8 mouse cellular contexts compared by ENCODE assay signal in the genomic region with DNA sequence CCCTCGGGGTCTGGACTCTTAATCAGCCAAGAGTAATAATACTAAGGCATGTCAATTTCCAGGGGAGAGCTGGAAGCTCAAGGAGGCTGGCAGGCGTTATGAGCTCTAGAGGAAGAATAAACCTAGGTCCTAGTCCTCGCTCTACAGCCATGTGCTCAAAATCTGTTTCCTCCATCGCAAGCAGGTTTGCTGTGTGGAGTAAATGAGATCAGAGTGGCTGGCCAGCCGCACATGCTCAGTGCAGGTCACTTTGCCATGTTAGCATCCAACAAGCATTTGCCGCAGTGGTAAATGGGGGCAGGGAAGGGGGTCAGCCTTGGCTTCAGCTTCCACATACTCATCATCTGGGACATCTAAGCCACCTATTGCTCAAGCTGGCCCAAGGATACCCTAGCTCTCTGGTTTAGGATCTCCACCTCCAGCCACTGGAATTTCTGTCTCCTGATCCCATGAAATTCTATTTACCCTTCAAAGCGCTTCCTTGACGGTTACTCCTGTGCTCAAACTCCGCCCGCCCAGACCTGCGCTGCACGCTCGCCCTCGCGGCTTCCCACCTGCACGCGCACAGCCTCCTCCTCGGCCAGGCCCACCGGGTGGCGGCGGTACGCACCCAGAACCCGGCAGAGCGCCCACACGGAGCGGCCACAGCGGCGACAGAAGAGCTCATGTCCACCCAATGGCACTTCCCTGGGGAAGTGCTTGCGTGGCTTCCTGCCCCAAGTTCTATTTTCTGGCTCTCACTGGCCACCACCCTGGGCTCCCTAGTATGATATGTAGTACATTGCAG. TPM values are rescaled to one million over a fixed set of nuclear protein-coding genes. Genes with fewer than 3 reads are reported as not detected.
DNase-seq lines count a peak whose midpoint lies in the region; ATAC-seq and TF ChIP-seq lines count a peak whose summit lies in the region.

No protein-coding gene starts in this region.

- 10% methylated on average over 29 of the region's 29 CpGs for WGBS in embryonic facial prominence, embryonic 11.5 days
- WGBS in hindbrain, postnatal 0 days, result 11% methylated on average over 29 of the region's 29 CpGs
- whole genome bisulfite sequencing in lung, embryonic 15.5 days, result 9% methylated on average over 29 of the region's 29 CpGs
- WGBS in small intestine, adult 2 months, result 13% methylated on average over 29 of the region's 29 CpGs

- no peak overlapping the region; the same call in 1 of the 2 replicates for H3K9ac ChIP-seq in embryonic facial prominence, embryonic 11.5 days (replicated peaks; ENCODE audit: low read length)
- H3K9ac ChIP-seq in hindbrain, postnatal 0 days (replicated peaks; ENCODE audit: low read length), result no peak overlapping the region
- no peak overlapping the region for H3K9ac ChIP-seq in lung, embryonic 15.5 days

- H3K4me2 ChIP-seq in embryonic facial prominence, embryonic 11.5 days (ENCODE audit: low read depth, low read length), result peak overlapping the region; percentile 37
- H3K4me2 ChIP-seq in hindbrain, postnatal 0 days (ENCODE audit: low read depth, low read length), result peak overlapping the region; percentile 51
- peak overlapping the region; percentile 85 for H3K4me2 ChIP-seq in lung, embryonic 15.5 days

- peak; percentile 19 for DNase-seq in adrenal gland, postnatal 10 days
- DNase-seq in adrenal gland, adult 8-10 months, result no peak
- DNase-seq in embryonic facial prominence, embryonic 11.5 days (ENCODE audit: low spot score), result peak; percentile 16
- DNase-seq in hindbrain, postnatal 0 days (ENCODE audit: low spot score), result peak; percentile 21
- DNase-seq in left cerebral cortex, adult 18-20 months (ENCODE audit: low spot score in 2 of 2), result no peak
- DNase-seq in layer of hippocampus, adult 11-12 months (ENCODE audit: low spot score), result no peak

- no peak for TF ChIP-seq CTCF in hindbrain, postnatal 0 days (IDR thresholded peaks at IDR 0.05; ENCODE audit: low read depth)
- TF ChIP-seq CTCF in small intestine, adult 2 months (IDR thresholded peaks at IDR 0.05; ENCODE audit: extremely low read depth, insufficient read length, insufficient replicate concordance, low read depth, low read length), result no peak

- no peaks in the 10 kb centered on the region for H3K9me3 ChIP-seq in embryonic facial prominence, embryonic 11.5 days (replicated peaks; ENCODE audit: control insufficient read depth, low read length)
- H3K9me3 ChIP-seq in hindbrain, postnatal 0 days (ENCODE audit: low read length), result no peaks in the 10 kb centered on the region
- H3K9me3 ChIP-seq in lung, embryonic 15.5 days, result no peaks in the 10 kb centered on the region

- H3K4me1 ChIP-seq in embryonic facial prominence, embryonic 11.5 days (ENCODE audit: control insufficient read depth, insufficient read depth, low read length), result peaks cover 2% of the 10 kb centered on the region; the same call in 1 of the 2 replicates
- 0 out of 2 replicates have a peak, but pooled peaks cover 3% of the 10 kb centered on the region for H3K4me1 ChIP-seq in hindbrain, postnatal 0 days (ENCODE audit: insufficient read depth, low read length)
- peaks cover 20% of the 10 kb centered on the region for H3K4me1 ChIP-seq in lung, embryonic 15.5 days
- peaks cover 12% of the 10 kb centered on the region for H3K4me1 ChIP-seq in small intestine, adult 2 months (ENCODE audit: control insufficient read depth, insufficient read depth, insufficient read length, low read length)

- H3K27me3 ChIP-seq in embryonic facial prominence, embryonic 11.5 days (ENCODE audit: control insufficient read depth, insufficient read depth, low read length), result peaks cover 29% of the 10 kb centered on the region
- no peaks in the 10 kb centered on the region; the same call in 1 of the 2 replicates for H3K27me3 ChIP-seq in hindbrain, postnatal 0 days (ENCODE audit: insufficient read depth, low read length)
- peaks cover 56% of the 10 kb centered on the region for H3K27me3 ChIP-seq in lung, embryonic 15.5 days
- no peaks in the 10 kb centered on the region for H3K27me3 ChIP-seq in small intestine, adult 2 months (ENCODE audit: control insufficient read depth, insufficient read depth, low read length)

- no peak overlapping the region for H3K27ac ChIP-seq in embryonic facial prominence, embryonic 11.5 days (replicated peaks; ENCODE audit: low read depth, low read length)
- no peak overlapping the region for H3K27ac ChIP-seq in hindbrain, postnatal 0 days
- no peak overlapping the region for H3K27ac ChIP-seq in lung, embryonic 15.5 days
- peak overlapping the region; percentile 98 for H3K27ac ChIP-seq in small intestine, adult 2 months (ENCODE audit: insufficient read depth, low read depth, low read length)

- TF ChIP-seq POLR2A in small intestine, adult 2 months (IDR thresholded peaks at IDR 0.05; ENCODE audit: low read depth, low read length), result peak; percentile 55; the same call in 1 of the 2 replicates

- no peak for ATAC-seq in embryonic facial prominence, embryonic 11.5 days (replicated peaks; ENCODE audit: insufficient number of reproducible peaks, low FRiP score, low TSS enrichment, low read depth)
- peak; percentile 58 for ATAC-seq in hindbrain, postnatal 0 days
- ATAC-seq in lung, embryonic 15.5 days (ENCODE audit: borderline replicate concordance, extremely low read depth, low FRiP score, low TSS enrichment), result no peak

- no peak overlapping the region for H3K4me3 ChIP-seq in embryonic facial prominence, embryonic 11.5 days (ENCODE audit: low read depth, low read length)
- peak overlapping the region; percentile 18 for H3K4me3 ChIP-seq in hindbrain, postnatal 0 days (ENCODE audit: low read length)
- peak overlapping the region; percentile 20 for H3K4me3 ChIP-seq in lung, embryonic 15.5 days
- peak overlapping the region; percentile 76 for H3K4me3 ChIP-seq in small intestine, adult 2 months (ENCODE audit: low read depth, low read length)

- H3K36me3 ChIP-seq in embryonic facial prominence, embryonic 11.5 days (replicated peaks; ENCODE audit: control insufficient read depth, insufficient read depth, low read depth, low read length), result no peaks in the 10 kb centered on the region
- no peaks in the 10 kb centered on the region for H3K36me3 ChIP-seq in hindbrain, postnatal 0 days (ENCODE audit: insufficient read depth, low read length)
- H3K36me3 ChIP-seq in lung, embryonic 15.5 days, result no peaks in the 10 kb centered on the region
- H3K36me3 ChIP-seq in small intestine, adult 2 months (ENCODE audit: control insufficient read depth, insufficient read depth, low read length), result peaks cover 36% of the 10 kb centered on the region

RNA-seq across cellular contexts. Expression of a gene that starts 1.8 kb away (rescaled TPM):
- 1 to 10 TPM; 5.1 to 8.7 TPM for total RNA-seq in adrenal gland, postnatal 10 days (2021)
- 10 to 100 TPM in 2 of 4 experiments, 1 to 10 TPM in 2; 5.1 to 12.2 (median 8.2) TPM for total RNA-seq in adrenal gland, adult 8-10 months (2022)
- polyA plus RNA-seq in embryonic facial prominence, embryonic 11.5 days (2014; fragmentation: Nextera tagmentation; extraction: Ambion mirVana), result 2.0 and 2.7 TPM in 2 replicates
- total RNA-seq in hindbrain, postnatal 0 days (2014; rRNA removed), result 1.5 and 3.0 TPM in 2 replicates
- 1.2 and 1.7 TPM in 2 replicates for polyA plus RNA-seq in hindbrain, postnatal 0 days (2015; fragmentation: Nextera tagmentation; extraction: Ambion mirVana)
- 2.2 and 2.7 TPM in 2 replicates for polyA plus RNA-seq in lung, embryonic 15.5 days (2015; fragmentation: Nextera tagmentation; extraction: Ambion mirVana)
- polyA plus RNA-seq in small intestine, adult 2 months (2012; rRNA removed), result 24.9 and 58.2 TPM in 2 replicates
- total RNA-seq in left cerebral cortex, adult 18-20 months (2021), result 1 to 10 TPM in 1 of 2 experiments, under 1 TPM in 1; 0.74 to 1.3 TPM

RNA-seq across cellular contexts. Expression of a gene that starts 45.1 kb away (rescaled TPM):
- total RNA-seq in adrenal gland, postnatal 10 days (2021), result 10 to 100 TPM; 38.3 to 41.0 TPM
- 10 to 100 TPM; 35.0 to 43.4 (median 38.6) TPM for total RNA-seq in adrenal gland, adult 8-10 months (2022)
- polyA plus RNA-seq in embryonic facial prominence, embryonic 11.5 days (2014; fragmentation: Nextera tagmentation; extraction: Ambion mirVana), result 90.3 and 97.6 TPM in 2 replicates
- 80.2 and 85.9 TPM in 2 replicates for total RNA-seq in hindbrain, postnatal 0 days (2014; rRNA removed)
- polyA plus RNA-seq in hindbrain, postnatal 0 days (2015; fragmentation: Nextera tagmentation; extraction: Ambion mirVana), result 57.6 and 60.4 TPM in 2 replicates
- 84.7 and 90.6 TPM in 2 replicates for polyA plus RNA-seq in lung, embryonic 15.5 days (2015; fragmentation: Nextera tagmentation; extraction: Ambion mirVana)
- 21.2 and 36.0 TPM in 2 replicates for polyA plus RNA-seq in small intestine, adult 2 months (2012; rRNA removed)
- 10 to 100 TPM; 14.8 to 19.2 TPM for total RNA-seq in left cerebral cortex, adult 18-20 months (2021)

Comparison
In these comparisons a context has a peak if more than half of its experiments do, and no peak if none do; other contexts are left out.
1. DNase-seq: peak in adrenal gland, postnatal 10 days (single experiment), embryonic facial prominence, embryonic 11.5 days (single experiment) and hindbrain, postnatal 0 days (single experiment); none in adrenal gland, adult 8-10 months (single experiment), left cerebral cortex, adult 18-20 months (0 of 2) and layer of hippocampus, adult 11-12 months (single experiment).
2. Peak in every context shown above with its lines, with median percentiles within 50 percentile points of each other: H3K4me2 ChIP-seq.